Mouse (Mus musculus) CH12.LX (cell line): ENCODE results near the gene Olfr734.

ENCODE experiments used
- BHLHE40 ChIP-seq: IDR thresholded peaks from 2 replicates; pipeline ENCODE4 v1.6.1; 2011; ENCODE audit warnings: mild to moderate bottlenecking, low read depth, low read length, improper control_type of control experiment
- HCFC1 ChIP-seq: IDR thresholded peaks from 2 replicates; pipeline ENCODE4 v1.6.1; 2012; ENCODE audit warnings: low read depth, mild to moderate bottlenecking, inconsistent platforms, low read length, improper control_type of control experiment
- USF1 ChIP-seq: IDR thresholded peaks from 2 replicates; pipeline ENCODE4 v1.6.1; 2014; ENCODE audit warnings: low read depth, mild to moderate bottlenecking, inconsistent platforms, low read length, improper control_type of control experiment

GRCm38 (mm10) chr14:50360480-50360879 is 33.9 kb upstream of the Olfr734 start:
- TF ChIP-seq HCFC1: no peak
- TF ChIP-seq USF1: no peak
- no peak for TF ChIP-seq BHLHE40
